Mouse (Mus musculus) C2C12 (cell line): ENCODE measurements around the gene Thrb. TPM values are rescaled to one million over a fixed set of nuclear protein-coding genes. Genes with fewer than 3 reads are reported as not detected.
"Not testable (repeated sequence)": the region's sequence is repeated elsewhere in the genome, so short reads cannot be mapped to it uniquely, and the experiment has no call there.

Experiments used
- H3K27me3 ChIP-seq: one replicate; pipeline ENCODE4 v1.6.1; 2011; ENCODE audit not compliant: control insufficient read depth, insufficient read depth, insufficient read length
- H3K36me3 ChIP-seq: one replicate; pipeline ENCODE4 v1.6.1; 2011; ENCODE audit not compliant: control insufficient read depth, insufficient read depth
- H3K4me3 ChIP-seq: one replicate; pipeline ENCODE4 v1.5.1; 2011; ENCODE audit warnings: mild to moderate bottlenecking, control low read depth; ENCODE audit not compliant: poor library complexity, insufficient read depth, severe bottlenecking
- H3K79me2 ChIP-seq: one replicate; pipeline ENCODE4 v1.6.1; 2011; ENCODE audit not compliant: control insufficient read depth, insufficient read depth
- H3K79me3 ChIP-seq: one replicate; pipeline ENCODE4 v1.6.1; 2011; ENCODE audit warnings: low read depth, control low read depth
- H3ac ChIP-seq: one replicate; pipeline ENCODE3; 2011; ENCODE audit warnings: low read depth; ENCODE audit not compliant: control insufficient read depth, insufficient read length
- CEBPB ChIP-seq: IDR thresholded peaks from one replicate; pipeline ENCODE4 v1.6.1; 2011; ENCODE audit warnings: low read depth, mild to moderate bottlenecking, control low read depth, moderate library complexity
- CTCF ChIP-seq: IDR thresholded peaks from one replicate; pipeline ENCODE4 v1.5.1; 2011; ENCODE audit not compliant: control insufficient read depth, insufficient read depth, insufficient read length
- FOSL1 ChIP-seq: IDR thresholded peaks from one replicate; pipeline ENCODE4 v1.8.0; 2011; ENCODE audit warnings: mild to moderate bottlenecking, low read length; ENCODE audit not compliant: poor library complexity, insufficient read depth, severe bottlenecking
- MAX ChIP-seq: IDR thresholded peaks from one replicate; pipeline ENCODE4 v1.6.1; 2011; ENCODE audit warnings: mild to moderate bottlenecking, control low read depth
- MYOD1 ChIP-seq: IDR thresholded peaks from one replicate; pipeline ENCODE4 v1.6.1; 2011; ENCODE audit warnings: low read depth; ENCODE audit not compliant: control insufficient read depth, insufficient read length
- MYOG ChIP-seq: IDR thresholded peaks from one replicate; pipeline ENCODE4 v1.6.1; 2011; ENCODE audit not compliant: control insufficient read depth, insufficient read length; ENCODE audit errors: extremely low read depth
- USF1 ChIP-seq: IDR thresholded peaks from one replicate; pipeline ENCODE4 v1.6.1; 2011; ENCODE audit warnings: low read depth, mild to moderate bottlenecking, control low read depth, moderate library complexity
- polyA plus RNA-seq: library from polyadenylated mRNA; unstranded; fragments of >200 nt; fragmentation: generic; extraction: Trizol; gene quantifications from one replicate; pipeline ENCODE4 v1.2.1, GENCODE M21; 2012; ENCODE audit warnings: missing spikeins

Gene Thrb
- polyA plus RNA-seq, 1 experiment, result 0.01 TPM

DNA sequence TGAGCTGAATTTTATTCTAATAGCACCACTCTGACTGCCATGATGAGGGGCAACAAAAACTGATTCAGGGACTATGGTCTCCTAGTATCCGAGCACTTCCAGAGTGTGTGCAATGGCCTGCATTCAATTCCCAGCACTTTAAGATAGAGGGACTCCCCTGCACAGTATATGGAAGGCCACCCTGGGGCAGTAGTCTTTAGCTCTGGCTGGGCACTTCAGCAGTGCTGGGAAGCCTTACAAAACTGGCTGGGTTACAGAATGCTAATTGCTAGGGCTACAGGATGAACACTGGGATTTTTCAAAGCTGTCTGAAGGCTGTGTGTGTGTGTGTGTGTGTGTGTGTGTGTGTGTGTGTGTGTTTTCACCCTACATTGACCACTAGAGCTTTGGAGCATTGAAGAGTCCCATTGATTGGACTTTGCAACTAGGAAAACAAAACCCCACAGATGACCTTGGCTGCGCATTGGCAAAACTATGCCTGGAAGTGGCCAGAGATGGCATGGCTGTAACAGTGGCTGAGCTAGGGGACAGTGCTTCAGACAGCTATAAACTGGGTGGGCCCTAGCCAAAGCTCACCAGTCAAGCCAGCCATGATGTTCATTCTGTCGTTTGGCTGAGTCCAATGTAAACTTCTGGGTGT lies 257.2 kb downstream of the Thrb start:
- no peaks in the 10 kb centered on the region for H3K79me2 ChIP-seq
- no peaks in the 10 kb centered on the region for H3K27me3 ChIP-seq
- H3K4me3 ChIP-seq, result no peak overlapping the region
- no peak for TF ChIP-seq MYOD1
- no peaks in the 10 kb centered on the region for H3K36me3 ChIP-seq
- H3ac ChIP-seq, result no peak overlapping the region
- no peaks in the 10 kb centered on the region for H3K79me3 ChIP-seq

DNA sequence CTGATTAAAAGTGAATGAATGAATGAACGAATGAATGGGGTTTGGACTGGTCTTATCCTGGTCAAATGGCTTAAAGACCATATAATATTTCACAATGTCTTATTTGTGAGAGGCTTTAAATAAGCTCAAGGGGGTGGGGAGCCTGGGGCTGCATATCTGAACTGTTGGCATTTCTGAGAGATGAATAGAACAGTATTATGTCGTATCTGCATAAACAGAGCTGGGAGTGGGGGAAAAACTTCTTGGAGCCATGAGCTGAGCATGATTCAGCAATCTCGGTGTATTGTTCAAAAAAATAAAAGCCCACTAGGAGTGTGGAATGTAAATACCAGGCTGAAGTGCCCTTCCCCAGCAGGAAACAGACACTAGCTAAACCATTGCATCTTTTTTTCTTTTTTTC lies 257.8 kb downstream of the Thrb start:
- no peak overlapping the region for H3K4me3 ChIP-seq
- H3K36me3 ChIP-seq, result no peaks in the 10 kb centered on the region
- no peaks in the 10 kb centered on the region for H3K27me3 ChIP-seq
- no peaks in the 10 kb centered on the region for H3K79me3 ChIP-seq
- TF ChIP-seq CEBPB (no peak), MYOG (no peak), MAX (no peak), FOSL1 (no peak), CTCF (no peak), MYOD1 (no peak), USF1 (no peak)
- no peaks in the 10 kb centered on the region for H3K79me2 ChIP-seq
- H3ac ChIP-seq, result no peak overlapping the region

DNA sequence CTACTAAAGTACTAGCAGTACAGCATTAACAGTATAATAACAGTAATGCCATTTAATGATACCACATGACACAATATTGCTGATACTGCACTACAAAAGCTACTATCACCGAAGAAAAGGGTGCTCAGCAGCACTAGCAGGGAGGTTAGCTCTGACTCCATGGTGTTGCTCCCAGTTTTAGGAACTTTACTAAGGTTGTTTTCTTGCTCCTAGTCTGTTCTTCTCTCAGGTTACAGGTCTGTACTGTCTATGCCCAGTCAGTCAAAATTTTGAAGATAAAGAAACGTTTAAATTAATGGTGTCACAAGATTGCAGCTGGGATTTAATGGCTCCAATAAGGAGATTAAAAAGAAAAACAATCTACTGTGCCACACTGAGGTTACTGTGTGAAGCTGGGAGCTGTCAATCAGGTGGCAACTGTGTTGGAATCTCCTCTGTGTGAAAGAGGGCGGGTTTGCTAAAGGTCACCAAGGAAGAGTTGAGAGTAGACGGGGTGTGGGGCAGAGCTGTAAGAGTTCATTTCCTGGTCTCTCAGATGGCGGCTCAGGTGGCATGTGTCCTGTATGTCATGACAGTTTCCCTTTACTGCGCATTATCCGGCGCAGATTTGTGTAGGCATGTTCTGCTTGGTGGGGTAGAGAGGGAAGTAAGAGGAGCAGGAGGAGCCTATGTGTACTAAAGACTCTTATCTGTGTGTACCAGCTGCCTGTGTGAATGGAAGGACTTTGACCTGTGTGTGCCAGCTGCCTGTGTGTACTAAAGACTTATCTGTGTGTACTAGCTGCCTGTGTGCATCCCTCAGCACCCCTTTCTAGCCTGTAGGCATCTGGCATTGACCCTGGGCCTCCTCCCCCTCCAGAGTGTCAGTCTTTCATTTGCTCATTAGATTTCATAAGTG lies 263.0 kb downstream of the Thrb start:
- TF ChIP-seq FOSL1, result no peak
- no peak for TF ChIP-seq USF1
- no peak for TF ChIP-seq MYOG
- TF ChIP-seq MAX, result no peak
- no peak for TF ChIP-seq CEBPB
- TF ChIP-seq CTCF, result no peak
- TF ChIP-seq MYOD1, result no peak

DNA sequence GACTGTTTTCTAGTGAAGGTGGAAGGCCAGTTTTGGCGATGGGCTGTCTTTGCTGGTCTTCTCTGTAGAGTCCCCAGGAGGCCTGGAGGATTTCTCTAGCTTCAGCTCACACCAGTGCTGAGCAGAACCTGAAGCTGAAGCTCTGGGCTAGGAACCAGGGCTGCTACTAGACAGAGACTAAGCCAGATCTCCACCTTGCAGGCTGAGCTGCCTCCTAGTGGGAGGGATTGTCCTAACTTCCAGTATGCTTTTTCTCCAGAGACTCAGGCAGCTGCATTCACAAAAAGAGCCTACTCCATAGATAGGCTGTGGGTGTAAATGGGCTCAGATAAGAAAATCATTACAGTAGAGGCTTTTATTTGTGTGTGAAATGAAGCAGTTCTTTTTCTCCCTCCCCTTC lies 267.4 kb downstream of the Thrb start:
- Histone ChIP-seq H3ac (no peak overlapping the region), H3K27me3 (no peaks in the 10 kb centered on the region), H3K36me3 (no peaks in the 10 kb centered on the region), H3K79me3 (no peaks in the 10 kb centered on the region), H3K4me3 (no peak overlapping the region), H3K79me2 (no peaks in the 10 kb centered on the region)
- no peak for TF ChIP-seq USF1
- no peak for TF ChIP-seq MYOD1
- TF ChIP-seq MYOG, result no peak
- no peak for TF ChIP-seq CTCF
- no peak for TF ChIP-seq FOSL1
- no peak for TF ChIP-seq MAX
- no peak for TF ChIP-seq CEBPB

More for the DNA sequence above, 263.0 kb downstream of the Thrb start:
- no peaks in the 10 kb centered on the region for H3K27me3 ChIP-seq
- no peak overlapping the region for H3ac ChIP-seq
- H3K36me3 ChIP-seq, result no peaks in the 10 kb centered on the region
- no peaks in the 10 kb centered on the region for H3K79me2 ChIP-seq
- H3K4me3 ChIP-seq, result no peak overlapping the region
- no peaks in the 10 kb centered on the region for H3K79me3 ChIP-seq

DNA sequence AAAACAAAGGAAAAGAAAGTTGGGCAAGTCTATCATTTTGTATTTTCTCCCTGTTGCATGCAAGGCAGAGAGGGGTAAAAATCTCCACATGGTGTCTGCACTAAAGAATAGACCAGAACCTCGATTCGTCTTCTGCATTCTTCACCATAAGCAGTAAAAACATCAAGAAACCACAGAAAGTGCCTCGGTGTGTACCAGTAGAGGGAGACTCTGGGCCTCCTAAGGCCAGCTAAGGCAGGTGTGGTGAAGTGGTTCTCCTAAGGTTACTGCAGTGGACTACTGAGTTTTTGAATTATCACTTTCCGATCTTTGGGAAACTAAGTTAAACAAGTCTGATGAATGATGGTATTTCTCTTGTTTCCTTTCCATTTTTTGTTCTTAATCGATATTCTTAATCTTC lies 269.5 kb downstream of the Thrb start:
- no peak overlapping the region for H3K4me3 ChIP-seq
- H3K79me3 ChIP-seq, result no peaks in the 10 kb centered on the region
- TF ChIP-seq MYOD1 (no peak), USF1 (no peak), CTCF (no peak), MAX (no peak), FOSL1 (no peak), CEBPB (no peak), MYOG (no peak)
- no peak overlapping the region for H3ac ChIP-seq
- H3K79me2 ChIP-seq, result no peaks in the 10 kb centered on the region
- no peaks in the 10 kb centered on the region for H3K36me3 ChIP-seq
- H3K27me3 ChIP-seq, result no peaks in the 10 kb centered on the region

DNA sequence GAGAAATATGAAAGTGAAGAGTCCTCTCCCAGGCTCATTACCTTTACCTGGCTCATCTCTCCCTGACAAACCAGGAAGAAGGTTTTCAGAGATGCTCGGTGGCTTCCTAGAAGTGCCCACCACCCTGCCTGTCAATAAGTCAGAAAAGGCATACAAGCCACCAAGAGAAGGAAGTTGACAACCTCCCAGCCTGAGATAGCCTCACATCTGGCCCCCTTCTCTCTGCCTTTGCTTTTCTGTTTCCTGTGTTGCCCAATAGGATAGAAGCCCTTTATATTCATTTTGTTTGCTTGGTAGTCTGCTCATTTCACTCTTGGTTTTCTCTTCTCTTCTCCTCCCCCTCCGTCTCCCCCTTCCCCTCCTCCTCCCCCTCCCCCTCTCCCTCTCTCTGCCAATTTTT lies 273.4 kb downstream of the Thrb start:
- Histone ChIP-seq H3K79me2 (no peaks in the 10 kb centered on the region), H3K79me3 (no peaks in the 10 kb centered on the region), H3ac (no peak overlapping the region), H3K27me3 (no peaks in the 10 kb centered on the region), H3K36me3 (no peaks in the 10 kb centered on the region), H3K4me3 (no peak overlapping the region)
- no peak for TF ChIP-seq CEBPB

DNA sequence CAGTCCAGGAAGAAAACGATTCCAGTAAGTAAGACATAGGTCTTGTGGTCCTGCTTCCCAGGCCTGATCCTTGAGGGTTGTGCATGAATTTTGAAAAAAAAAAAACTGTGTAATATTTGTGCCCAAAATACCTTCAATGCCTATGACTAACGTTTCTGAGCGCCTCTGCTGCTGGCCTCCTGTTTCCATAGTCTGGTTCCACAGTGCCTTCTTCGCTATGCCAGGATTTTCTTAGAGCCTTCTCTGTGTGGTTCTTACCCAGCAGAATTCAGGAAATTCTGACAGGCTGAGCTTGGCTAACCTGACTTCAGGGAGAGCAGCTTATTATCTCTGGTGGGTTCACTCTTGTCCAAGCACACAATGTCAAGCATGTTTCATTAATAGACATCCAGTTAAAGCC lies 274.7 kb downstream of the Thrb start:
- H3K27me3 ChIP-seq, H3K4me3 ChIP-seq, H3ac ChIP-seq, H3K79me2 ChIP-seq, H3K79me3 ChIP-seq, H3K36me3 ChIP-seq: not testable (repeated sequence)
